Mouse (Mus musculus) neural tube, embryonic 11.5 days (tissue): ENCODE results near the gene Tsc22d4. TPM values are rescaled to one million over a fixed set of nuclear protein-coding genes. Genes with fewer than 3 reads are reported as not detected.

ENCODE experiments used
- ATAC-seq: fragments of 200-750 bp; cut with Nextera tagmentation; 2 replicates; pipeline ENCODE4 v1.8.0; 2017; ENCODE audit warnings: moderate number of reproducible peaks, mild to moderate bottlenecking, moderate TSS enrichment, moderate library complexity; ENCODE audit not compliant: insufficient read depth, low FRiP score, low TSS enrichment
- DNase-seq: peaks from one replicate; pipeline ENCODE4 v3.0.0-alpha.2; 2015; ENCODE audit warnings: low spot score
- H3K27ac ChIP-seq: fragments of 300-500 bp; sonication (generic); 2 replicates; pipeline ENCODE4 v1.5.1; 2014; ENCODE audit warnings: low read depth, mild to moderate bottlenecking, low read length
- H3K27me3 ChIP-seq: fragments of 300-500 bp; sonication (generic); 2 replicates; pipeline ENCODE4 v1.6.1; 2014; ENCODE audit warnings: mild to moderate bottlenecking, low read length, mixed read lengths; ENCODE audit not compliant: control insufficient read depth, insufficient read depth
- H3K36me3 ChIP-seq: fragments of 300-500 bp; sonication (generic); 2 replicates; pipeline ENCODE4 v1.6.1; 2014; ENCODE audit warnings: mild to moderate bottlenecking, low read length, moderate library complexity, mixed read lengths; ENCODE audit not compliant: control insufficient read depth, insufficient read depth
- H3K4me1 ChIP-seq: fragments of 300-500 bp; sonication (generic); 2 replicates; pipeline ENCODE4 v1.6.1; 2014; ENCODE audit warnings: low read length, mixed read lengths; ENCODE audit not compliant: control insufficient read depth, insufficient read depth
- H3K4me2 ChIP-seq: fragments of 300-500 bp; sonication (generic); 2 replicates; pipeline ENCODE4 v1.6.1; 2014; ENCODE audit warnings: low read depth, mild to moderate bottlenecking, moderate library complexity
- H3K4me3 ChIP-seq: fragments of 300-500 bp; sonication (generic); 2 replicates; pipeline ENCODE4 v1.5.1; 2014; ENCODE audit warnings: low read depth, low read length
- H3K9ac ChIP-seq: fragments of 300-500 bp; sonication (generic); 2 replicates; pipeline ENCODE4 v1.6.1; 2014; ENCODE audit warnings: mild to moderate bottlenecking, low read length
- H3K9me3 ChIP-seq: fragments of 300-500 bp; sonication (generic); 2 replicates; pipeline ENCODE4 v1.6.1; 2016; ENCODE audit warnings: low read length; ENCODE audit not compliant: control insufficient read depth
- WGBS: fragments of 180-500 bp; shearing (Covaris S2); extraction: QIAGEN DNeasy Blood & Tissue Kit; methylation state at CpG from one replicate; pipeline ENCODE4 v1.1.7; 2014; 5-methylcytosine and 5-hydroxymethylcytosine counted together
- polyA plus RNA-seq: library from polyadenylated mRNA; unstranded; fragments of >200 nt; fragmentation: Nextera tagmentation; extraction: Ambion mirVana; gene quantifications from 2 replicates; pipeline ENCODE4 v1.2.1, GENCODE M21; 2014

Gene Tsc22d4
- polyA plus RNA-seq, 1 experiment from 2014 or later = 73.9 TPM

DNA sequence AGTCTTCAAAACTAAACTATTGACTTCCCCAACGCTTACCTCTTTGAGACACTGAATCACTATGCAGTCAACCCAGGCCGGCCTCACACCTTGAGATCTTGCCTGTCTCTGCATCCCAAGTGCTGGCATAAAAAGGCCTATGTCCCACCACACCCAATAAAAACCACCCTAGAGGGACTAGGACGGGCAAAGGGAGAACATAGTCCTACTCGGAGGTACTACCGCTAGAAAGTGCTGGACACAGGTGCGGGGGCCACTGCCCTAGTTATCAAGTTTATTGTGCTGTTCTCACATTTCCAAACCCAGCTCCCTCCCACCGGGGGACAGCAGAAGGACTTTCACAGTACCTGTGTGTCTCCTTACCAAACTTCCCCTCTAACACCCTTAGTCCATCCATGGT, 36.1 kb downstream of the Tsc22d4 start:
- Histone ChIP-seq H3K27ac (no peak overlapping the region), H3K4me1 (peaks cover 32% of the 10 kb centered on the region), H3K27me3 (no peaks in the 10 kb centered on the region), H3K4me3 (no peak overlapping the region), H3K36me3 (peaks cover 11% of the 10 kb centered on the region), H3K4me2 (no peak overlapping the region), H3K9ac (no peak overlapping the region), H3K9me3 (no peaks in the 10 kb centered on the region)
- DNase-seq (no peak), ATAC-seq (no peak)
- WGBS = 90% methylated on average over 7 of the region's 7 CpGs

DNA sequence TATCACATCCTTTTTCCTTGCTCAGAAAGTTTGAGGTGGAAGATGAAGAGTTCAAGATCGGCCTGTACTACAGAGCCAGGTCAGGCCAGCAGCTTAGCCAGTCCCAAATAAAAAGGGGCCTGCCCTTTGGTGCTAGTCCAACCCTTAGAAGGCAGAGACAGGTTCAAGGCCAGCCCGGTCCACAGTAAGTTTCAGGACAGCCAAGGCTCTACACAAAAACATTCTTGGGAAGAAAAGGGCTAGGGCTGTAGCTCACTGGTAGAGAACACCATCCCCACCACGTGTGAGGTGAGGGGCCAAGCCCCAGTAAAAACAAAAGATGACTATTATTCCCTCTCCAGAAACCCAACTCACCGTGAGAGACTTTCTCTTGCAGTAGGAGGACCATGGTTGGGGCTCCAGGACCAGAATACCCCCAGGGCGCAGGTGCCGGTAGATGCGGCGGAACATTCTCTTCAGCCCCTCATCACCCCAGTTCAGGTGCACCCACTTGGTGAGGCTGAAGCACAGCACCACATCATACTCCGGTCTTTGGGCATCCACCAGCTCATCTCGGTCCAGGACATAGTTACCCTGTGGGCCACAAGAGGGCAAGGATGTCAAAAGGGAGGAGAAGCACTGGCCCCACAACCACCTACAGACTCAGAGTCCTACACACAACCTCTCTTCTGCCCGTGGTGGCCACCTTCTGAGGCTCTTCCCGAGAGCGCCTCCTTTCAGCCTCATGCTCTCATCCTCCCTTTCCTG, 37.4 kb downstream of the Tsc22d4 start:
- DNase-seq = no peak
- Histone ChIP-seq H3K9ac (peak overlapping the region; percentile 7; the same call in 1 of the 2 replicates), H3K36me3 (peaks cover 11% of the 10 kb centered on the region), H3K27ac (no peak overlapping the region), H3K27me3 (no peaks in the 10 kb centered on the region; the same call in 1 of the 2 replicates), H3K4me2 (peak overlapping the region; percentile 89), H3K4me3 (0 out of 2 replicates have a peak overlapping the region, but pooled peaks have one; percentile 90), H3K4me1 (peaks cover 32% of the 10 kb centered on the region), H3K9me3 (no peaks in the 10 kb centered on the region)
- no peak for ATAC-seq
- 86% methylated on average over 13 of the region's 13 CpGs for WGBS

DNA sequence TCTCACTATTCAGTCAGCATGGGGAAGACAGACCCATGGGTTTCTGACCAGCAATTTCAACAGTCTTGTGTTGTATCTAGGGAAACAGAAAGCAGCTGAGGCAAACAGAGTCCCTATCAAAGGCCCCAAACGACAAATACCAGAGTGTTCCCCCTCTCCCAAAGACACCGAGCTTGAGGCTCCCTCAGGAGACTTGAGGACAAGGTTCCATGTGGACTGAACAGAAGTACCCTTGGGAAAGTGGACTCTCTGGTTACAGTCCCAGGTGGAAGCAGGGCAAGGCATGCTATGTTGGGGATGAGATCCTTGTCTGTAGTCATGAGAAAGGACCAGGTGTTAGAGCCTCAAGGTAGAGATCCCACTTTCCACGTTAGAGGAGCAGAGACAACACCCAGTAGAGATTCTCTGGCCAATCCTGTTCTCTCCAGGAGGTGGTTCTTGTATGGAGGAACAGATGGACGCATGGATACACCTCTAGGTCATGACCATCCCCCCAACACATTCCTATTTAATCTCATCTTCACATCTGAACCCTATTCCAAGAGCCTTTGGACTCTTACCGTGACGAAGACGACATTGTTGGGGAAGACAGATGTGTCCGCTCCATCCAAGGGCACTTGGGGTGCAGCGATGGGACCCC, 38.5 kb downstream of the Tsc22d4 start:
- Histone ChIP-seq H3K4me3 (peak overlapping the region; percentile 90), H3K4me2 (peak overlapping the region; percentile 89), H3K9ac (peak overlapping the region; percentile 41; the same call in 1 of the 2 replicates), H3K4me1 (peaks cover 32% of the 10 kb centered on the region), H3K27me3 (no peaks in the 10 kb centered on the region; the same call in 1 of the 2 replicates), H3K27ac (no peak overlapping the region), H3K9me3 (no peaks in the 10 kb centered on the region), H3K36me3 (peaks cover 11% of the 10 kb centered on the region)
- 75% methylated on average over 9 of the region's 9 CpGs for WGBS
- ATAC-seq = no peak
- no peak for DNase-seq

DNA sequence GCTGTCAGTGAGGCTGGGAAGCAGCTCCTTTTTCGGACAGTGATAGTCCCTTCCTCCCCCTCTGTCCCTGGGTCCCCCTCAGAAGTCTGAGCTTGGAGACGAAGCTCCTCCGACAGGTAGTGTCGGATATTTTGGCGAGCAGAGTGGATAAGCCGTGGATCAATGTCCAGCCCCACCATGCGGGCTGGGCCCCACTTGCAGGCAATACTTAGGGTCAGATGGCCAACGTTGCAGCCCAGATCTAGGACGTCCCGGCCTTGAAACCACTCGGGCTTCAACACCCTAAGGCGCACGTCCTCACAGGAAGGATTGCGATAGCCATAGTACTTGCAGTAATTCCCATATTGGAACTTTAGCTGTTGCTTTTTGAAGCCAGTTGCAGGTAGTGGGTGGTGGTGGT, 39.0 kb downstream of the Tsc22d4 start:
- DNase-seq (no peak), ATAC-seq (no peak)
- Histone ChIP-seq H3K27ac (peak overlapping the region; percentile 97; the same call in 1 of the 2 replicates), H3K27me3 (no peaks in the 10 kb centered on the region; the same call in 1 of the 2 replicates), H3K4me2 (peak overlapping the region; percentile 89), H3K4me3 (peak overlapping the region; percentile 90), H3K9ac (peak overlapping the region; percentile 41; the same call in 1 of the 2 replicates), H3K9me3 (no peaks in the 10 kb centered on the region), H3K4me1 (peaks cover 31% of the 10 kb centered on the region), H3K36me3 (peaks cover 11% of the 10 kb centered on the region)
- WGBS = 89% methylated on average over 14 of the region's 14 CpGs

DNA sequence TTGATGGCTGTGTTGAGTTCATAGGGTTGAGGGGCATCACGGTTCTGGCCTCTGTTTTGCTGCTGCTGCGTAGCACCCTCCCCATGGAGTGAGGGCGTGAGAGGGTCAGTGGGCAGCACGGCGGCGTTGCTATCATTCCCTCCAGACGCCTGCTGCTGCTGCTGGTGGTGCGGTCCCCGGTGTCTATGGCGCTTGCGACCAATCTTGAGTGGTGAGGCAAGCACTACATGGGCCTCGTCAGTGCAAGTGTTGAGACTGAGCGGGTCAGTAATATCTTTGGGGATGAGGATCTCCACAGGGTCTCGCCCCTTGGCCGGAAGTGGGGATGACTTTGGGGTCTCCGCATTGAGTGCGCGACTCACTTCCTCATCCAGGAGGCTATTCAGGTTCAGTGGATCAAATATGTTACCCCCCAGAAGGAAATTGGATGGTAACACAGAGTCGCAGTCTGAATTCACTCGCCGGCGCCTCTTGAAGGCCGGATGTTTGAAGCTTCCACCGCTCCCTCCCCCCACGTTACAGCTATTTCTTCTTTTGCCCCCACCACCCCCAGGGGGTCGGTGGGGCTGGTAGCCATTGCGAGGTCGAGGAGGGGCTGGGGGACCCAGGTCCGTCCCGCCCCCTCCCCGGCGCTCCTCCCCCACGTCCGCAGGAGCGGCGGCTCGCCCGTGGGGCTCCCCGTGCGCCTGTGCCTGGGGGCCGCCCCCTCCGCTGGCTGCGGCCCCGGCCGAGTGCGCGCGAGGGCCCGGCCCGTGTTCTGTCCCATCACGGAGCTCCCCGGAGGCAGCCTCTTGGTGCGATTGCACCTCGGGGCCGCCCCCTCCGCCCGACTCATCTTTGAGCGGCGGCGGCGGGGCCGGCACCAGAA, 39.9 kb downstream of the Tsc22d4 start:
- ATAC-seq (peak; percentile 0; the same call in 1 of the 2 replicates), DNase-seq (peak; percentile 51)
- Histone ChIP-seq H3K4me3 (peak overlapping the region; percentile 90), H3K4me2 (peak overlapping the region; percentile 89), H3K4me1 (peaks cover 23% of the 10 kb centered on the region), H3K9me3 (no peaks in the 10 kb centered on the region), H3K27ac (peak overlapping the region; percentile 97), H3K9ac (peak overlapping the region; percentile 94), H3K27me3 (no peaks in the 10 kb centered on the region; the same call in 1 of the 2 replicates), H3K36me3 (peaks cover 11% of the 10 kb centered on the region)
- WGBS = 5% methylated on average over 54 of the region's 62 CpGs

DNA sequence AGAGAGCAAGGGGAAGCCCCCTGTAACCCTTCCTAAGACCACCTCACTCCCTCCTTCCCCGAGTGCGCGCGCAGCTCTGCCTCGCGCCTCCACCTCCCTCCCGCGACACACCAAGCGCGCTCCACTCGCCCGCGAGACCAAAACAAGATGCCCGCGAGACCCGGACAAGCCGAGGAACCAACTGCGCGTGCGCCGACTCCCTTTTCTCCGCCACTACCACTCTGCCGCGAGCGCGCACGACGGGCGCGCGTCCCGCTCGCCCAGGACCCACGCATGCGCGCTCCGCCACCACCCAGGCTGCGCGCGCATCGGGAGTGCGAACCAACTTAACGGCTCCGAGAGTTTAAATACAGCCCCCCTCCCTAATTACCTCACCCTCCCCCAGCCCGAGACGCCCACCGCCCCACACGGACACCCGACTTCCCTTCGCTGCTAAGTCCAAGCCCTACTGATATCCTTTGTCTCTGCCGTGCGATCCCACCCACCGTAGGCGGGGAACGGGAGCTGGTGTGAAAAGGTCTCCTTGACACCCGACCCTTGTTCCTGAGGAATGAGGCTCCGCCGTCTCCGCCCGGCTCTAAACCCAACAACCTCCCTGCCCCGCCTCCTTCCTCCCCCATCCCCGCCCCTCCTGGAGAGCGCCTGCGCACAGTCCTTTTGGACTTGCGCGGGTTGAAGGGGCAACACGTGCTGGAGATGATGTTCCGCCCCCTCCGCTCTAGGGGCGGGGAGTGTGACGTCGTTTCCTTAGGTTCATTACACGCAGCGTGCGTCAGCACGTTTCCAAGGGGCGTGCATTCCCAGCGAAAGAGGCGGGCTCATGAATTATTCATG, 40.8 kb downstream of the Tsc22d4 start:
- peak overlapping the region; percentile 94 for H3K9ac ChIP-seq
- peak overlapping the region; percentile 89 for H3K4me2 ChIP-seq
- peaks cover 7% of the 10 kb centered on the region for H3K36me3 ChIP-seq
- DNase-seq (peak; percentile 100), ATAC-seq (peak; percentile 87)
- H3K4me3 ChIP-seq = peak overlapping the region; percentile 90
- peaks cover 23% of the 10 kb centered on the region for H3K4me1 ChIP-seq
- peak overlapping the region; percentile 97 for H3K27ac ChIP-seq
- no peaks in the 10 kb centered on the region for H3K9me3 ChIP-seq
- under 1% methylated on average over 78 of the region's 79 CpGs for WGBS
- no peaks in the 10 kb centered on the region; the same call in 1 of the 2 replicates for H3K27me3 ChIP-seq

DNA sequence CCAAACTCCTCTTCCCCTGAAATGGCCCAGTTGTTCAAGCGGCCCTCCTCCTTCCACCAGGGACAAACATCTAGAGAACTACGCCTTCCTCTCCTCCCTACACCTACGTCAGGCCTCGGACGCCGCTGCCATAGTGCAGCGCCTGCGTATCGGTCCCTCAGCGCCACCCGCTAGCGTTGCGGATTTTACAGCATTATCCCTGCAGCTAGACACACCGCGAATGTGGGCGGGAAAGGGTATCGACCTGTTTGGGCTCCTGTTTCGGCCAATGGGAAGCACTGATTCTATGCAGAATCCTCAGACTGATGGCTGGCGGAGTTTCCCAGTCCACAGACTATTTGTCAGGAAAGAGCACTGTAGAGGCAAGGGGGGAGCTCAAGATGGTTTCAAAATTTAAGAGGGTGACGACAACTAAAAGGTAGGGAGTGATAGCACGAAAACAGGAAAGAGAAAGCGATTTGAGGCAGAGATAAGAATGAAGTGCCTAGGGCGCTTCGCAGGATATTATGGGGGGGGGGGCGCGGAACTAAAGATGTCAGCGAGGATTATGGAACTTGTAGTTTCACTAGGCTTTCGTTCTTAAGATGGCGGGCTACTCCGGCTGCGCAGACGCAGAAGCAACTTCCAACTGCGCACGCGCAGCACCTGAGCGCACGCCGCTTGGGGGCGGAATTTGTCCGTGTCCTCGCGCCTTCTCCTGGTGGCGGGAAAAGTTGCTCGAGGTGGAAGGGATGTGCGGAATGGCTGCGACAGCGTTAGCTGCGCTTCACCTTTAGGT, 41.8 kb downstream of the Tsc22d4 start, which contains the start of the genes Mepce and Zcwpw1:
Mepce (minus strand) TSS at position 505 of the 778 bp plus-strand sequence.
Zcwpw1 (plus strand) TSS at position 648 of the 778 bp plus-strand sequence.
- H3K36me3 ChIP-seq = peaks cover 6% of the 10 kb centered on the region
- peak; percentile 56 for ATAC-seq

More for the DNA sequence above, 41.8 kb downstream of the Tsc22d4 start, which contains the start of the genes Mepce and Zcwpw1:
- Histone ChIP-seq H3K4me1 (peaks cover 23% of the 10 kb centered on the region), H3K27ac (peak within 1 kb of the TSS; percentile 97), H3K4me3 (peak within 1 kb of the TSS; percentile 90), H3K9me3 (no peaks in the 10 kb centered on the region), H3K4me2 (peak within 1 kb of the TSS; percentile 89), H3K27me3 (no peaks in the 10 kb centered on the region; the same call in 1 of the 2 replicates), H3K9ac (peak within 1 kb of the TSS; percentile 94)
- under 1% methylated on average over 48 of the region's 48 CpGs for whole genome bisulfite sequencing
- DNase-seq = peak; percentile 98
